Mouse (Mus musculus) spleen, adult 2 months (tissue): Measurements from ENCODE around the gene Camta1.

Experiments used
- CTCF ChIP-seq: fragments of 200-500 bp; IDR thresholded peaks from 2 replicates; pipeline ENCODE4 v1.5.1; 2011; ENCODE audit warnings: mild to moderate bottlenecking, inconsistent platforms; ENCODE audit not compliant: insufficient read depth, insufficient read length, insufficient replicate concordance; ENCODE audit errors: extremely low read depth
- POLR2A ChIP-seq: fragments of 200-500 bp; IDR thresholded peaks from 2 replicates; pipeline ENCODE4 v1.6.1; 2011; ENCODE audit warnings: low read depth, low read length, inconsistent platforms

DNA sequence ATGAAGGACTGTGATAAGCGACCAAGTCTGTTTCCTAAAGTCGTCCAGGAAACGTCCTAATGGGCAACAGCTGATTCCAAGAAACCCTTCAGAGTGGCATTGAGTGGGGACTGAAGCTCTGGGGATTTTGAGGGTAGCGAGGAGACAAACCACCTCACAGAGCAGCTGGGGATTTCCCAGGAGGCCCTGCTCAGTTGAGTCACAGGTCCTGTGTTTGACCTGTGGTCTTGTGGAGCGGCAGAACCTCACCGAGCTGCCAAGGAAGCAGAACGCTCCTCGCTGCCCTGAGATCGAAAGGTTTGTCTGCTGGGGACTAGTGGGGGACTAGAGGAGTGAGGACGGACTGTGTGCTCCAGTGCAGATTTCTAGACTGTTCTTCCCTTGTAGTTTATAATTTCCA is 933.9 kb downstream of the Camta1 start:
- TF ChIP-seq CTCF (no peak), POLR2A (no peak)
